Mouse (Mus musculus) MEL (cell line): ENCODE data around the gene Blm. TPM values are rescaled to one million over a fixed set of nuclear protein-coding genes. Genes with fewer than 3 reads are reported as not detected.

Source experiments
- DNase-seq: peaks from one replicate; pipeline ENCODE4 v3.0.0; 2011; ENCODE audit warnings: low read depth, low spot score
- H3K27ac ChIP-seq: 2 replicates; pipeline ENCODE4 v1.5.1; 2012; ENCODE audit warnings: low read depth, mild to moderate bottlenecking, control low read depth, low read length, moderate library complexity; ENCODE audit not compliant: control insufficient read depth
- H3K27me3 ChIP-seq, 2 experiments: fragments of 150-350 bp in 1 of 2; sonication (generic) in 1 of 2; 2 replicates each; pipeline ENCODE4 v1.6.1; 2012; ENCODE audit warnings: low read length in 2 of 2, mild to moderate bottlenecking in 2 of 2, improper control_type of control experiment in 1 of 2, moderate library complexity in 1 of 2; ENCODE audit not compliant: insufficient read depth in 2 of 2, control insufficient read depth in 1 of 2
- H3K36me3 ChIP-seq, 2 experiments: 2 replicates each; pipeline ENCODE4 v1.6.1; 2012 to 2014; ENCODE audit warnings: low read length in 2 of 2, improper control_type of control experiment in 1 of 2, inconsistent platforms in 1 of 2, mild to moderate bottlenecking in 1 of 2; ENCODE audit not compliant: insufficient read depth in 2 of 2, control insufficient read depth in 1 of 2
- H3K4me1 ChIP-seq, 2 experiments: fragments of 150-350 bp in 1 of 2; sonication (generic) in 1 of 2; 2 replicates each; pipeline ENCODE4 v1.6.1; 2012; ENCODE audit warnings: low read length in 2 of 2, improper control_type of control experiment in 1 of 2, mild to moderate bottlenecking in 1 of 2; ENCODE audit not compliant: insufficient read depth in 2 of 2, control insufficient read depth in 1 of 2
- H3K4me3 ChIP-seq, 2 experiments: fragments of 150-350 bp in 1 of 2; sonication (generic) in 1 of 2; 2 replicates each; pipeline ENCODE4 v1.5.1; 2012; ENCODE audit warnings: low read depth in 2 of 2, low read length in 2 of 2, mild to moderate bottlenecking in 2 of 2, moderate library complexity in 2 of 2, control low read depth in 1 of 2, improper control_type of control experiment in 1 of 2; ENCODE audit not compliant: control insufficient read depth in 1 of 2, insufficient read depth in 1 of 2
- H3K79me2 ChIP-seq: 2 replicates; pipeline ENCODE4 v1.6.1; 2012; ENCODE audit warnings: mild to moderate bottlenecking, low read length, moderate library complexity; ENCODE audit not compliant: control insufficient read depth, poor library complexity, insufficient read depth
- H3K9ac ChIP-seq: 2 replicates; pipeline ENCODE4 v1.6.1; 2012; ENCODE audit warnings: low read depth, mild to moderate bottlenecking, control low read depth, low read length, moderate library complexity; ENCODE audit not compliant: control insufficient read depth, poor library complexity, severe bottlenecking
- H3K9me3 ChIP-seq: fragments of 150-350 bp; sonication (generic); replicated peaks from 2 replicates; pipeline ENCODE4 v1.6.1; 2012; ENCODE audit warnings: mild to moderate bottlenecking, low read length, improper control_type of control experiment, moderate library complexity; ENCODE audit not compliant: insufficient read depth
- BHLHE40 ChIP-seq: IDR thresholded peaks from 2 replicates; pipeline ENCODE4 v1.6.1; 2012; ENCODE audit warnings: low read depth, mild to moderate bottlenecking, inconsistent platforms, low read length, improper control_type of control experiment, borderline replicate concordance
- CHD2 ChIP-seq: IDR thresholded peaks from 2 replicates; pipeline ENCODE4 v1.6.1; 2011; ENCODE audit warnings: low read length, improper control_type of control experiment
- CTCF ChIP-seq, 3 experiments: IDR thresholded peaks in 2 of 3; conservative IDR thresholded peaks in 1 of 3; 2 replicates each; pipeline ENCODE4 v1.5.1; 2011 to 2012; ENCODE audit warnings: low read length in 3 of 3, low read depth in 2 of 3, mild to moderate bottlenecking in 2 of 3, improper control_type of control experiment in 1 of 3, inconsistent platforms in 1 of 3, mixed read lengths in 1 of 3, moderate library complexity in 1 of 3; ENCODE audit not compliant: control insufficient read depth in 1 of 3, insufficient read depth in 1 of 3, poor library complexity in 1 of 3, severe bottlenecking in 1 of 3
- EP300 ChIP-seq, 2 experiments: IDR thresholded peaks; 2 replicates each; pipeline ENCODE4 v1.6.1; 2011; ENCODE audit warnings: improper control_type of control experiment in 2 of 2, low read length in 2 of 2, low read depth in 1 of 2, mild to moderate bottlenecking in 1 of 2
- ETS1 ChIP-seq: IDR thresholded peaks from 2 replicates; pipeline ENCODE4 v1.6.1; 2012; ENCODE audit warnings: low read depth, mild to moderate bottlenecking, inconsistent platforms, low read length, improper control_type of control experiment, moderate library complexity
- HCFC1 ChIP-seq: IDR thresholded peaks from 2 replicates; pipeline ENCODE4 v1.6.1; 2012; ENCODE audit warnings: low read depth, mild to moderate bottlenecking, inconsistent platforms, low read length, improper control_type of control experiment, moderate library complexity
- MAX ChIP-seq: IDR thresholded peaks from 2 replicates; pipeline ENCODE4 v1.6.1; 2011; ENCODE audit warnings: low read length, improper control_type of control experiment
- MYB ChIP-seq: IDR thresholded peaks from 2 replicates; pipeline ENCODE4 v1.6.1; 2011; ENCODE audit warnings: mild to moderate bottlenecking, low read depth, low read length, improper control_type of control experiment
- MYC ChIP-seq: IDR thresholded peaks from 2 replicates; pipeline ENCODE4 v1.6.1; 2011; ENCODE audit warnings: low read depth, mild to moderate bottlenecking, low read length, improper control_type of control experiment, moderate library complexity
- POLR2A ChIP-seq, 2 experiments: IDR thresholded peaks; 2 replicates each; pipeline ENCODE4 v1.6.1; 2011 to 2012; ENCODE audit warnings: low read length in 2 of 2, mild to moderate bottlenecking in 2 of 2, control low read depth in 1 of 2, improper control_type of control experiment in 1 of 2, low read depth in 1 of 2, moderate library complexity in 1 of 2; ENCODE audit not compliant: control insufficient read depth in 1 of 2, insufficient read depth in 1 of 2, poor library complexity in 1 of 2
- POLR2AphosphoS5 ChIP-seq: IDR thresholded peaks from 2 replicates; pipeline ENCODE4 v1.6.1; 2012; ENCODE audit warnings: low read depth, borderline replicate concordance, mild to moderate bottlenecking, inconsistent platforms, low read length, moderate library complexity, mixed read lengths
- RAD21 ChIP-seq: IDR thresholded peaks from 2 replicates; pipeline ENCODE4 v1.6.1; 2011; ENCODE audit warnings: mild to moderate bottlenecking, low read depth, low read length, improper control_type of control experiment
- RCOR1 ChIP-seq: IDR thresholded peaks from 2 replicates; pipeline ENCODE4 v1.6.1; 2012; ENCODE audit warnings: low read depth, mild to moderate bottlenecking, inconsistent platforms, low read length, improper control_type of control experiment
- SMC3 ChIP-seq: IDR thresholded peaks from 2 replicates; pipeline ENCODE4 v1.6.1; 2011; ENCODE audit warnings: low read depth, low read length, improper control_type of control experiment
- TBP ChIP-seq: IDR thresholded peaks from 2 replicates; pipeline ENCODE4 v1.8.0; 2011; ENCODE audit warnings: low read depth, low read length, improper control_type of control experiment
- TCF12 ChIP-seq: IDR thresholded peaks from 2 replicates; pipeline ENCODE4 v1.6.1; 2014; ENCODE audit warnings: low read depth, mild to moderate bottlenecking, inconsistent platforms, low read length, improper control_type of control experiment, moderate library complexity
- UBTF ChIP-seq: IDR thresholded peaks from 2 replicates; pipeline ENCODE4 v1.6.1; 2012; ENCODE audit warnings: low read depth, mild to moderate bottlenecking, inconsistent platforms, low read length, improper control_type of control experiment, moderate library complexity, borderline replicate concordance; ENCODE audit not compliant: insufficient read depth
- USF1 ChIP-seq: IDR thresholded peaks from 2 replicates; pipeline ENCODE4 v1.6.1; 2014; ENCODE audit warnings: low read depth, mild to moderate bottlenecking, inconsistent platforms, low read length, improper control_type of control experiment, moderate library complexity
- USF2 ChIP-seq, 2 experiments: IDR thresholded peaks; 2 replicates each; pipeline ENCODE4 v1.6.1; 2011 to 2012; ENCODE audit warnings: improper control_type of control experiment in 2 of 2, low read length in 2 of 2, borderline replicate concordance in 1 of 2, inconsistent platforms in 1 of 2, low read depth in 1 of 2, mild to moderate bottlenecking in 1 of 2; ENCODE audit not compliant: insufficient read depth in 1 of 2
- ZC3H11A ChIP-seq: IDR thresholded peaks from 2 replicates; pipeline ENCODE4 v1.6.1; 2012; ENCODE audit warnings: low read depth, mild to moderate bottlenecking, inconsistent platforms, low read length, improper control_type of control experiment
- ZNF384 ChIP-seq: IDR thresholded peaks from 2 replicates; pipeline ENCODE4 v1.6.1; 2012; ENCODE audit warnings: low read depth, mild to moderate bottlenecking, inconsistent platforms, low read length, improper control_type of control experiment
- polyA plus RNA-seq, 2 experiments: library from polyadenylated mRNA; stranded (reverse) in 1 of 2; unstranded in 1 of 2; fragments of >175 nt in 1 of 2; fragments of >200 nt in 1 of 2; gene quantifications; 2 replicates each; pipeline versions ENCODE4 v1.2.1 to v1.2.4; 2012; ENCODE audit warnings: low replicate concordance in 2 of 2, low read depth in 1 of 2; ENCODE audit not compliant: insufficient read length in 2 of 2, insufficient read depth in 1 of 2, missing spikeins in 1 of 2
- total RNA-seq: library from RNA; depleted of rRNA; stranded (reverse); fragments of 300-350 nt; gene quantifications from 2 replicates; pipeline ENCODE4 v1.2.3, GENCODE M21; 2012

Gene Blm
- total and polyA plus RNA-seq, 3 experiments: 28.5 to 83.8 (median 52.0) TPM

GRCm38 (mm10) chr7:80447336-80447735, 87.6 kb downstream of the Blm start (continued):
- TF ChIP-seq MYB (peak; percentile 18; the same call in 1 of the 2 replicates), TCF12 (peak; percentile 91)

DNA sequence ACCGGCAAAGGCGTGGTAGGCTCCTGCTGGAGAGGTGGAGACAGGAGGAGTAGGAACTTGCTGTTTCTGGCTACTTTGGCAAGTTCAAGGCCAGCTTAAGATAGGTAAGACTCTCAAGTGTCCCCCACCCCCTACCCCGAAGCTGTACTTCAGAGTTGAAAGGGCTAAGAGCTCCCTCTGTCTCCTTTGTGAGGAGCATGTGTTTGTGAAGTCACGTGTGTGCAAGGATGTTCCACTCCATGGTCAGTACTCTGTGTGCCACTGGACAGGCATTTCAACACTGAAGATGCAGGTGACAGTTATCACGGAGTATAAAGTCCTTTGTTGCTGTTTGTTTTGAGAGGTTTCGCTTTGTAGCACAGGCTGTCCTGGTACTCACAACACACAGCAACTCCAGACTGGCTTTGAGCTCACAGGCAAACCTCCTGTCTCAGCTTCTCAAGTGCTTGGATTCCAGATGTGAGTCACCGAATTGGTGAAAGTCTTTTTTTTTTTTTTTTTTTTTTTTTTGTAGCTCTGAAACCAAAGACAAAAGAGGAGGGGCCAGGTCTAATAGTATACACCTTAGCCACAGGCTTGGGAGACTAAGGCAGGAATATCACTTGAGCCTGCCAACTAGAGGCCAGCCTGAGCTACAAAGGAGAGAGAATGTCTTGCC, 88.6 kb downstream of the Blm start:
- Histone ChIP-seq H3K27ac (peak overlapping the region; percentile 99), H3K27me3 (no peaks in the 10 kb centered on the region), H3K9ac (peak overlapping the region; percentile 78), H3K36me3 (peaks cover 0 to 57% of the 10 kb centered on the region in 2 experiments; a peak in 2 of 4 replicates), H3K4me3 (peak overlapping the region; percentile 15 to 17; a peak in 3 of 4 replicates), H3K4me1 (peaks cover 34 to 78% of the 10 kb centered on the region in 2 experiments), H3K9me3 (no peaks in the 10 kb centered on the region), H3K79me2 (peaks cover 8% of the 10 kb centered on the region)
- TF ChIP-seq ZC3H11A: 0 out of 2 replicates have a peak, but pooled peaks have one; percentile 24
- TF ChIP-seq RAD21: no peak; the same call in 1 of the 2 replicates
- no peak for TF ChIP-seq CHD2
- TF ChIP-seq BHLHE40: peak; percentile 80
- TF ChIP-seq USF2 (IDR thresholded peaks at IDR 0.05; ENCODE audit: borderline replicate concordance in 1 of 2, insufficient read depth in 1 of 2, low read depth in 1 of 2, low read length in 2 of 2): peak in 1 of 2 experiments; percentile 52; a peak in 1 of 4 replicates
- TF ChIP-seq RCOR1: peak; percentile 16; the same call in 1 of the 2 replicates
- peak; percentile 85 for TF ChIP-seq ZNF384
- peak; percentile 9 to 35; a peak in 1 of 4 replicates for TF ChIP-seq POLR2A (IDR thresholded peaks at IDR 0.05; ENCODE audit: control insufficient read depth in 1 of 2, insufficient read depth in 1 of 2, low read depth in 1 of 2, low read length in 2 of 2, poor library complexity in 1 of 2)
- peak; percentile 53; the same call in 1 of the 2 replicates for TF ChIP-seq TBP
- TF ChIP-seq POLR2AphosphoS5: no peak
- peak in 1 of 2 experiments; percentile 17; a peak in 2 of 4 replicates for TF ChIP-seq EP300 (IDR thresholded peaks at IDR 0.05; ENCODE audit: low read depth in 1 of 2, low read length in 2 of 2)
- peak in 1 of 3 experiments; percentile 13; a peak in 1 of 6 replicates for TF ChIP-seq CTCF (IDR thresholded peaks at IDR 0.05 in 2 of 3, conservative IDR thresholded peaks at IDR 0.05 in 1 of 3; ENCODE audit: control insufficient read depth in 1 of 3, insufficient read depth in 1 of 3, low read depth in 2 of 3, low read length in 3 of 3, poor library complexity in 1 of 3, severe bottlenecking in 1 of 3)
- peak; percentile 76; the same call in 1 of the 2 replicates for TF ChIP-seq MYC
- no peak for TF ChIP-seq UBTF
- TF ChIP-seq USF1: peak; percentile 86
- 0 out of 2 replicates have a peak, but pooled peaks have one; percentile 8 for TF ChIP-seq HCFC1
- 0 out of 2 replicates have a peak, but pooled peaks have one; percentile 12 for TF ChIP-seq SMC3
- peak; percentile 78 for TF ChIP-seq MAX
- TF ChIP-seq ETS1: peak; percentile 29; the same call in 1 of the 2 replicates
- DNase-seq: peak; percentile 72
